Mouse (Mus musculus) ovary, postnatal 14 days (tissue): ENCODE results near the gene Psmc3ip.
"Not testable (repeated sequence)": the region's sequence is repeated elsewhere in the genome, so short reads cannot be mapped to it uniquely, and the experiment has no call there.

Source experiments
- DNase-seq: peaks from one replicate; pipeline ENCODE4 v3.0.0; 2022; ENCODE audit warnings: low spot score

Gene Psmc3ip

GRCm38 (mm10) chr11:101095314-101096024, at the start of gene Psmc3ip:
Gene Psmc3ip (minus strand): TSS chr11:101095436.
- DNase-seq = peak; percentile 88

GRCm38 (mm10) chr11:101143338-101144225, 48.3 kb upstream of the Psmc3ip start:
- DNase-seq = no peak

- no peak for DNase-seq
Observed at GRCm38 (mm10) chr11:101142215-101142967, 47.2 kb upstream of the Psmc3ip start.

- DNase-seq = no peak
Observed at GRCm38 (mm10) chr11:101141088-101141487, 45.9 kb upstream of the Psmc3ip start.

GRCm38 (mm10) chr11:101140164-101140819, 45.1 kb upstream of the Psmc3ip start:
- DNase-seq = no peak

- no peak for DNase-seq
Observed at GRCm38 (mm10) chr11:101138536-101139181, 43.4 kb upstream of the Psmc3ip start.

GRCm38 (mm10) chr11:101137000-101137399, 41.8 kb upstream of the Psmc3ip start:
- no peak for DNase-seq

GRCm38 (mm10) chr11:101134217-101134865, 39.1 kb upstream of the Psmc3ip start:
- DNase-seq = no peak

- DNase-seq = no peak
Observed at GRCm38 (mm10) chr11:101133037-101133436, 37.8 kb upstream of the Psmc3ip start.

GRCm38 (mm10) chr11:101131701-101132100, 36.5 kb upstream of the Psmc3ip start:
- no peak for DNase-seq

GRCm38 (mm10) chr11:101131187-101131586, 36.0 kb upstream of the Psmc3ip start:
- DNase-seq = no peak

GRCm38 (mm10) chr11:101130056-101130756, 35.0 kb upstream of the Psmc3ip start:
- DNase-seq = no peak

GRCm38 (mm10) chr11:101128996-101129577, 33.9 kb upstream of the Psmc3ip start:
- no peak for DNase-seq

- no peak for DNase-seq
Observed at GRCm38 (mm10) chr11:101127075-101127474, 31.8 kb upstream of the Psmc3ip start.

GRCm38 (mm10) chr11:101125008-101125407, 29.8 kb upstream of the Psmc3ip start:
- not testable (repeated sequence) for DNase-seq

- DNase-seq = not testable (repeated sequence)
Observed at GRCm38 (mm10) chr11:101124494-101124893, 29.3 kb upstream of the Psmc3ip start.

GRCm38 (mm10) chr11:101120545-101121188, 25.4 kb upstream of the Psmc3ip start:
- no peak for DNase-seq

- peak; percentile 98 for DNase-seq
Observed at GRCm38 (mm10) chr11:101119761-101120544, 24.7 kb upstream of the Psmc3ip start, which contains the start of the genes Retreg3 and Tubg1. Gene Retreg3 (minus strand): TSS chr11:101119893. Gene Tubg1 (plus strand): TSS chr11:101119938.
